Mouse (Mus musculus) kidney, adult 2 months (tissue): ENCODE data around the gene Ulk1. TPM values are rescaled to one million over a fixed set of nuclear protein-coding genes. Genes with fewer than 3 reads are reported as not detected.

Experiments
- DNase-seq: peaks from one replicate; pipeline ENCODE4 v3.0.0; 2021
- H3K27ac ChIP-seq: fragments of 200-500 bp; 2 replicates; pipeline ENCODE4 v1.5.1; 2012; ENCODE audit warnings: low read depth, low read length, control low read depth, inconsistent platforms; ENCODE audit not compliant: insufficient read depth
- H3K27me3 ChIP-seq: fragments of 200-500 bp; replicated peaks from 2 replicates; pipeline ENCODE4 v1.6.1; 2012; ENCODE audit warnings: mild to moderate bottlenecking, moderate library complexity, low read length, inconsistent platforms; ENCODE audit not compliant: control insufficient read depth, insufficient read depth
- H3K36me3 ChIP-seq: fragments of 200-500 bp; 2 replicates; pipeline ENCODE4 v1.6.1; 2012; ENCODE audit warnings: mild to moderate bottlenecking, moderate library complexity, low read length, inconsistent platforms; ENCODE audit not compliant: control insufficient read depth, insufficient read depth
- H3K4me1 ChIP-seq: fragments of 200-500 bp; 2 replicates; pipeline ENCODE4 v1.6.1; 2011; ENCODE audit warnings: low read length; ENCODE audit not compliant: control insufficient read depth, insufficient read depth
- H3K4me3 ChIP-seq: fragments of 200-500 bp; 2 replicates; pipeline ENCODE4 v1.5.1; 2011; ENCODE audit warnings: mild to moderate bottlenecking, low read depth, low read length, control low read depth; ENCODE audit not compliant: insufficient read depth
- CTCF ChIP-seq: fragments of 200-500 bp; conservative IDR thresholded peaks from 2 replicates; pipeline ENCODE4 v1.5.1; 2011; ENCODE audit warnings: low read depth, mild to moderate bottlenecking, control low read depth, low read length, moderate library complexity, mixed read lengths; ENCODE audit not compliant: insufficient read depth, insufficient read length
- POLR2A ChIP-seq: fragments of 200-500 bp; IDR thresholded peaks from one replicate; pipeline ENCODE4 v1.6.1; 2011; ENCODE audit warnings: low read depth, low read length, control low read depth
- WGBS: fragments of 180-500 bp; shearing (Covaris S2); methylation state at CpG from one replicate; pipeline ENCODE4 v1.1.7; 2018; 5-methylcytosine and 5-hydroxymethylcytosine counted together
- polyA plus RNA-seq: library from polyadenylated mRNA; depleted of rRNA; stranded (reverse); fragments of >200 nt; gene quantifications from 2 replicates; pipeline ENCODE4 v1.2.3, GENCODE M21; 2012

Gene Ulk1
- polyA plus RNA-seq, 1 experiment, result 43.7 TPM

DNA sequence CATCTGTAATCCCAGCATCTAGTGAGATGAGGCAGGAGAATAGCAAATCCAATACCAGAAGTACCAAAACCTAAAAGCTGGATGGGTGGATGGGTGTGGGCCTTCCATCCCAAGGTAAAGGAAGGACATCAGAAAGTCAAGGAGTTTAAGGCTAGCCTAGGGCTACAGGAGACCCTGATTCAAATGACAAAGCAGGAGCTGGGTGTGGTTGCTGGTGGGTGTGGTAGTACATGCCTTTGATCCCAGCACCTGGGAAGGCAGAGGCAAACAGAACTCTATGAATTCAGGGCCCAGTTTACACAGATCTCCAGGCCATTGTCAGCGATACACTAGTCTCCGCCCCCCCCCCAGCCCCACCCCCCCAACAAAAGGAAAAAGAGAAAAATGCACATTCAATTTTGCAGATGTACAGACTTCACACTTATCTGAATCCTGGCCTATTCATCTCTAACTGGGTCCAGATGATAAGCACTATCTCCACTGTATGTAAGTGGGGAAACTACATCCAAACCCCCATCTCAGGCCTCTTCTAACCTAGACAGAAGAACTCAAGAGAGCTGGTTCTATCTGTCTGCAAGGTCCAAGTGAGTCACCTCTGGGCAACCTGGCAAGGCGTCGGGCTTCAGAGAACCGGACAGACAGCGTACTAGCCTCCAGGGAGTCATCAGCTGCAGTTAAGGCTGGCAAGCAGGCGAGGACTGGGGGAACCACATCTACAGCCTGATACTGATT is 5.7 kb downstream of the Ulk1 start:
- 85% methylated on average over 7 of the region's 7 CpGs for whole genome bisulfite sequencing
- no peak for TF ChIP-seq CTCF
- no peak for TF ChIP-seq POLR2A
- H3K4me1 ChIP-seq, result peaks cover 30% of the 10 kb centered on the region
- DNase-seq, result no peak
- no peak overlapping the region for H3K27ac ChIP-seq
- H3K4me3 ChIP-seq, result no peak overlapping the region
- no peaks in the 10 kb centered on the region for H3K36me3 ChIP-seq
- no peaks in the 10 kb centered on the region for H3K27me3 ChIP-seq

DNA sequence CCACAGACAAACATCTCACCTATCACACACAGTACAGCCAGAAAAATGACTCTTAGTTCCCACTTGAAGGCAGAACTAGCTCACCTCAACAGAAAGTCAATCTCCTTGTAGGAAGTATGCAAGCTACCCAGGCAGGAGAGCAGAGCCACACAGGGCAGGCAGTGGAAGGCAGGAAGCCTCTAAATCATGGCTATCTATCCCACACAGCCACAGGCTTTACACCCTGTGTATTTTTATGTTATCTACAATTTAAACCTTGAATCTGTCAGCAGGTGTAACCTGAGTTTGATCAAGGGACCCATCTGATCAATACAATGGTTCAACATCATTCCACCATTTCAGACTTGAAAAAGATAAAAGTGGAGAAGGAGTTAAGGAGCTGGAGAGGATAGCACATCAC is 7.1 kb downstream of the Ulk1 start:
- Histone ChIP-seq H3K4me1 (peaks cover 38% of the 10 kb centered on the region), H3K27me3 (no peaks in the 10 kb centered on the region), H3K36me3 (no peaks in the 10 kb centered on the region), H3K4me3 (no peak overlapping the region), H3K27ac (no peak overlapping the region)
- DNase-seq, result no peak
- TF ChIP-seq CTCF, result no peak
- TF ChIP-seq POLR2A, result no peak

DNA sequence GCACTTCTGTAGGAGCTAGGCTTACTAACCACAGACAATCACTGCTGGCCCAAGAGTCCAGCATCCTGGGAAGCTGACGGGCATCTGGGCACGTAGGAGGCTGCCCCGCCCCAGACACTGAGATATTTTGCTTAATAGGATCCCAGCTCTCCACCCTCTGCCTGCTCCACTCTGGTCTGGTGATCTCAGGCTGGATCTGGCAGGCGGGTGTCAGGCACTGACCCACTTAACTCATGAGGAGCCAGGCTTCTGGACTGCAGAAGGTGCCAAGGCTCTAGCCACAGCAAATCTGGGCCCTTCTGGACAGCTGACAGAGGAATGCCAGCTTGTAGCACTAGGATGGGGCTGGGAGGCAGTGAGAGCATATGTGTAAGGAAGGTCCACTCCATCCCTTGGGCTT is 7.7 kb downstream of the Ulk1 start:
- Histone ChIP-seq H3K27me3 (no peaks in the 10 kb centered on the region), H3K4me1 (peaks cover 38% of the 10 kb centered on the region), H3K36me3 (no peaks in the 10 kb centered on the region), H3K27ac (no peak overlapping the region), H3K4me3 (no peak overlapping the region)
- WGBS, result 43% methylated on average over 4 of the region's 4 CpGs
- TF ChIP-seq POLR2A (no peak), CTCF (no peak)
- peak; percentile 44 for DNase-seq

DNA sequence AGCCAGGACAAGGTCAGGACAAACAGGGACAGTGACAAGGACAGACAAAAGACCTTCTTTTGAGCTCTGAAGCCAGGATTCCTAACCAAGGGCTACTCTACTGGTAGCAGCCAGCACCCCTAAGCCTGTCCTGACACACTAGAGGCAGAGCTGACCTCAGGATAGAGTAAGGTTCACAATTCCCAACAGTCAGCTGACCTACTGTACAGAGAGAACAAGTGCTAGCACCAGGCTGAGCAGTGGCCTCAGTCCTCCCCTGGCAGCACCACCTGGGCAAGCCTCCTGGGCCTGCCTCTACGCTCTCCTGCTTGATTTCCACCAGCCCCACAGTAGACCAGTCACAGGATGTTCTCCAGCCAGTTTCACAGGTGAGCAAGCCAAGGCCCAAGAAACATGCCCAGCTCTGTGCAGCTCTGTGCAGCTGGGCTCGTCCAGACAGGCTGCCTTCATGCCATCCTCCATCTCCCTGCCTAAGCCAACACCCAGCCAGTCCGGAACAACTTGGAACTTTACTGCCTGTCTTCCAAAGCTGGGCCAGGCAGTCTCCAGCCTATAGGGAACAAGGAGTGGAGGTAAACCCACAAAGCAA is 8.8 kb downstream of the Ulk1 start:
- H3K4me1 ChIP-seq, result peaks cover 35% of the 10 kb centered on the region
- DNase-seq, result peak; percentile 54
- H3K27me3 ChIP-seq, result no peaks in the 10 kb centered on the region
- H3K4me3 ChIP-seq, result no peak overlapping the region
- TF ChIP-seq POLR2A (no peak), CTCF (no peak)
- H3K36me3 ChIP-seq, result no peaks in the 10 kb centered on the region
- H3K27ac ChIP-seq, result no peak overlapping the region
- WGBS, result 57% methylated on average over 3 of the region's 3 CpGs

DNA sequence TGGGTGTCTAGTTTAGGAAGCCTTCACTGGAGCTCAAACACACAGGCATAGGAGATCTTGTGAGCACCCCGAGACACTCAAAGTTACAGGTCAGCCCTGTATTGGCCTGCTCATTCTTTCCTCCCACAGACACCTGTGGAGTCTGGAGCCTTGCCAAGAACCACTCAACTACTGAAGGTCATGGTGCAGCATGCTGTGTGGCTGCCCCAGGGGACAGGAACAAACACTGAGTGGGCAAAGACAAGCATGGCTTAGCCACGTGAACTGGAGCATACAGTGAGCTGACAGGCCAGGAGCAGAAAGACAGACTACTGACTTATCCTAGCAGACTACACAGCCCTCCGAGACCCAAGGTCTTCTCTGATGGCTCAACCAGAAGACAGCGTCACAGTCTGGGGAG is 12.2 kb downstream of the Ulk1 start:
- peaks cover 2% of the 10 kb centered on the region; the same call in 1 of the 2 replicates for H3K36me3 ChIP-seq
- H3K27ac ChIP-seq, result peak overlapping the region; percentile 15; the same call in 1 of the 2 replicates
- peak; percentile 85 for DNase-seq
- H3K4me3 ChIP-seq, result no peak overlapping the region
- peaks cover 35% of the 10 kb centered on the region for H3K4me1 ChIP-seq
- WGBS, result 38% methylated on average over 4 of the region's 4 CpGs
- H3K27me3 ChIP-seq, result no peaks in the 10 kb centered on the region
- TF ChIP-seq CTCF, result no peak

DNA sequence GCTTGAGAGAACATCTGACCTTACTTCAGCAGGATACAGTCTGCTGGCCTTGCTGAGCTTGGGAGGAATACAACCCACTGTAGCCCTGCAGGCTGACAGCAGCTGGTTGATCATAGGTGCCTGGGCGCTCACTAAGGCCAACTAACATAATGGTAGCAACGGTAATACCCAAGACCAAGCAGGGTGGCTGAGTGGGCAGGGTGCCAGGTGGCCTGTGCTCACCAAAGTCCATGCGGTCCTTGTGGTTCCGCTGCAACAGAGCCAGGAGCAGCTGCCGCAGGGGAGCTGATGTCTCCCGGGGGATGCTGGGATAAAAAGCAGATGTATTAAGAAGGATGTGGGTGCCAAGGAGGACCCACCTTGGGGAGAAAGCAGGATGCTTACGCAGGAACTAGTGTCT is 15.5 kb downstream of the Ulk1 start:
- WGBS, result 62% methylated on average over 7 of the region's 7 CpGs
- no peaks in the 10 kb centered on the region for H3K27me3 ChIP-seq
- peaks cover 17% of the 10 kb centered on the region for H3K4me1 ChIP-seq
- peak; percentile 71 for DNase-seq
- H3K36me3 ChIP-seq, result peaks cover 3% of the 10 kb centered on the region
- TF ChIP-seq CTCF (no peak), POLR2A (no peak)
- H3K4me3 ChIP-seq, result no peak overlapping the region
- H3K27ac ChIP-seq, result no peak overlapping the region

DNA sequence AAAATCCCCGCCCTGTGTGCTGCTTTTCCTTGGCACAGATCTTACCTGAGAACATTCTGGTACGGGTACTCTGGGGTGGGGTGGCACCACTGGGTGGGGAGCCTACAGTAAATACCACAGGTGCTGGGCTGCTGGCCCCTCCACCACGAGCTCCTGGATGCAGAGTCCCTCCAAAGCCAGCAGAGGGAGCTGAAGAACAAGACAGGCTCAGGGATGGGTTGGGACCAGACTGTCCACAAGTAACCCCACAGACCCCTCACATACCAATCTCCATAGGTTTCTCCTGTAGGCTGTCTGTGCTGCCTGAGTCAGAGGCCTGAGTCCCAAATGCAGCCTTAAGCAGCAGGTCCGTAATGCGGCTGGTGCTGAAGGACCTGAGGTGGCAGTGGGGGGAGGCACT is 21.2 kb downstream of the Ulk1 start:
- DNase-seq, result peak; percentile 46
- no peaks in the 10 kb centered on the region for H3K4me1 ChIP-seq
- peak; percentile 77 for TF ChIP-seq CTCF
- TF ChIP-seq POLR2A, result no peak
- H3K27me3 ChIP-seq, result no peaks in the 10 kb centered on the region
- H3K27ac ChIP-seq, result no peak overlapping the region
- 62% methylated on average over 5 of the region's 5 CpGs for WGBS
- H3K4me3 ChIP-seq, result no peak overlapping the region
- H3K36me3 ChIP-seq, result peaks cover 3% of the 10 kb centered on the region
